Mouse (Mus musculus) gastrocnemius, postnatal 25 days (tissue): ENCODE measurements around the gene Nxpe4. TPM values are rescaled to one million over a fixed set of nuclear protein-coding genes. Genes with fewer than 3 reads are reported as not detected.
"Not testable (repeated sequence)": the region's sequence is repeated elsewhere in the genome, so short reads cannot be mapped to it uniquely, and the experiment has no call there.

ENCODE experiments used
- DNase-seq: peaks from one replicate; pipeline ENCODE4 v3.0.0; 2022
- long read RNA-seq, 2 experiments: library from polyadenylated mRNA; stranded (forward); transcript quantifications; one replicate each; pipeline ENCODE4 v2.0.0; 2021
- total RNA-seq, 2 experiments: library from RNA; stranded (reverse); gene quantifications; 1 replicate in 1 of 2; 2 replicates in 1 of 2; pipeline ENCODE4 v1.2.3; 2021

The Nxpe4 gene
- total RNA-seq = 1 to 10 TPM; 2.9 to 3.1 TPM
- long read RNA-seq, experiment 1, partial matches to known transcripts = 0 of 6 reads
- long read RNA-seq, experiment 1, other reads (novel, unspliced or antisense) = 6 of 6 reads
- long read RNA-seq, experiment 2, partial matches to known transcripts = 1 of 7 reads
- long read RNA-seq, experiment 2, other reads (novel, unspliced or antisense) = 6 of 7 reads

DNA sequence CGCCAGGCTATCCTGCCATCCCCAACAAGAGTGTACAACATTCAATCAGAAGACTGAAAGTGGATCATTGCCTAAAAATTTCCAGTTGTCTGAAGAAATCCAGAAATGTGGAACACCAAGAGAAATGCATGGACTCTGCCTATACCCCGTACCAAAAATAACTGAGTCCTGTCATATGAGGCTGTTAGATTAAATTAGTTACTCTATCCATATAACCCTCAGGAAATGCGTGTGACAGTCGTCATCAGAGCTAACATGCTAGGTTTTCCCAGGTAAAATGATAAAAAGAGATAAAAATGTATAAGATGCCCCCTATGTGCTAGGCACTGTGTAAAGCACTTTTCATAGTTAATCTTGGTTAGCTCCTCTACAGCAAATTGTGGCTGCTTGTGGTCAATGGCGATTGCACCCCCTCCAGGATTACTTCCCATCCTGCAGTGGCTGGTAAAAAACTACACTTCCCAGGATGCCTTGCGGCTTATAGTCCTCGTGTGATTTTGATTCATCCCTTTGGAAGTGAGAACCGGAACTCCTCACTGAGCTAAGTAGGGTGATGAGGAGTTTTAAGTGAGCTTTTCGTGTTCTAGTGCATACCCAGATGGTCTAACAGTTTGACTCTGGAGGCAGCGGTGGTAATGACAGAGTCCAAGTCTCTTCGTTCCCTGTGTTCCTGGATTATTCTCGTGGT is at the start of gene Nxpe4:
Gene Nxpe4, plus strand, starts transcription at position 519 of the 688 bp plus-strand sequence.
- peak; percentile 26 for DNase-seq

DNA sequence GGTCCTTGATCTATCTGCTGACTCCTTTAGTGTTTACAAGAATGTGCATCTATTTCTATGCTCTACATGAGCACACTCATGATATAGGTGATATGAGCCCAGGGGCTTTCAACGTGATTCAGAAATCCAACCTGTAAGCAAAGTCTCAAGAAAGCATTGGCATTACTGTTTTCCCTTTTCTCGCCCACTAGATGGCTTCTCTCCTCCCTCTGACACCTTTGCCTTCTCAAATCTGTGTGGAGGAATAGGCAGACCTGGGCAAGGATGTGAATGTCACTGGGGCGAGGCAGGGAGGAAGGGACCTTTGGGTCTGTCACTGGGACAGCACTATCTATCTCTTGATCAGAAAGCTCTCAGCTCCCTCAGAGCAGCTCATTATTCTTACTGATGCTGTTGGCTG is 35.0 kb upstream of the Nxpe4 start:
- no peak for DNase-seq

DNA sequence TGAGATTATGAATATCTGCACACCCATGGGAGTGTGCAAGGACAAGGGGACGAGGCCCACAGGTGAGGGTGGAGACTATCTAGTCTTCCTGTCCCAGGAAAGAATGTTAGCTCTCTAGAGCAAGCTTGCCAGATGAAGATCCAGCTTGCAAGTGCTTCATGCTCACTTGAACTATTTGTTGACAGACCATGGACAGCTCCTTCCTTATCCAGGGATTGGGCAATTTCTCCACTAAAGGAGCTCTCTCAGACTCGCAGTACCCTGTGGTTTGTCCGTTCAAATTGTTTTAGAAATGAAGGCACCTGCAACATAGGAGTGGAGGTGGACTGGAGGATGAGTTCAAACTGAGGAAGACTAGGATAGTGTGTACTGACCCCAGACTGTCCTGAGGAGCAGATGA is 24.3 kb upstream of the Nxpe4 start:
- DNase-seq = no peak

DNA sequence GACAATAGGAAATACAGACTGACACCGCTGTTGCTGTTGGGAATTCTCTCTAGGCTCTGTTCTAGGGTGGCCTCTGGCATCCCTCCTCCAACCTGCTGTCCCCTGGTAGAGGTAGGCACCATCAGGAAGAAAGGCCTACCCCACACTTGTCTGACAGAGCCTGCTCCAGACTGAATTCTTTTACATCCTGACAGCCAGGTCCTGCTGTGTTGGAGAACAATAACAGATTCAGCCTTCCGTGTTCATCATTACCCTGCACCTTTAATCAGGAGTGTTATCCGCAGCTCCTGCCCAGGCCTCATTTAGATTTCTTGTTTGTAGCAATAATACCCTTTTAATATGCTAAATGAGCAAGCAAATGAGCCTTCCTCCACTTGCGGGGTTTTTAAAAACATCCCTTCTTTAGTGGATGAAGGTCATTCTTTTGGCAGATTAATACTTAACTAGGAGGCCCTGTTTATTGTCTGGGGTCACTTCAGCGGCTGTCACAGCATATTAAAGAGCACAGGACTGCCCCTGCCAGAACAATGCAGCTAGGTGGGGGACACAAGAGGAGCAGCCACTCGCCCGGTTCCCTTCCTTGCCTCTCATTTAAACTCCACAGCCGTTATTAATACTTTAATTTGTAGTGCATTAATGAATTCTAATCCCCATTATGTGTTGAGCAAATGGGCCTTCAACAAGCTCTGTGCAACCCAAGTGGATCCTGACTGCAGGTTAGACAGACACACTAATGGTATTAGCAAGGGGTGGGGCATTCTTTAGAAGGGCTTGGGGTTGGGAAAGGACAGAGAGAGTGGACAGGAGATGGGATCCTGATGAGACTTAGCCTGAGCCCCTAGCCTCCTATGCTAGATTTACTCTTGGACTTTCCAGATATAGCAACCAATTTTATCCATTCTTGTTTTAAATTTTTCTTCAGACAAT is 21.1 kb upstream of the Nxpe4 start:
- no peak for DNase-seq

- DNase-seq = no peak
These were observed 19.2 kb upstream of the Nxpe4 start for GRCm38 (mm10) chr9:48142646-48143045.

DNA sequence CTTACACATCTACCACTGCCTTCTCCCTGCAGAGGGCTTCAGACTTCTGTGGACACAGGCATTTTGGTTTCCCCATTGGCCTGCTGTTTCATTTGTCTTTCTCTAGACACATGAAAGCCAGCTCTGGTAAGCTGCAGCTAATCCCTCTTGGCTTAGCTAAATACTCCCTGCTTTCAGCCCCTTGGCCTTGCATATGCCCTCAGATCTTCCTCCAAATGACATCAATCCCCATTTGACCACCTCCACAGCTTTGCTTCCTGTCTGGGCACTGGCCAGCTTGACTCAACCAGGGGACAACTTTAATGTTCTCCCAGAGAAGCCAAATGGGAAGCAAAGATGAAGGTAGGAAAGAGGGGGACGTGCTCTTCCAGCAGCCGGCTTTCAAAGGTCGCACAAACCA is 15.1 kb upstream of the Nxpe4 start:
- DNase-seq = no peak

- DNase-seq = not testable (repeated sequence)
These were observed 4.7 kb downstream of the Nxpe4 start for GRCm38 (mm10) chr9:48166531-48166930.

- no peak for DNase-seq
These were observed 14.9 kb downstream of the Nxpe4 start for GRCm38 (mm10) chr9:48176764-48177163.

- DNase-seq = no peak
These were observed 19.5 kb downstream of the Nxpe4 start for GRCm38 (mm10) chr9:48181300-48181699.

DNA sequence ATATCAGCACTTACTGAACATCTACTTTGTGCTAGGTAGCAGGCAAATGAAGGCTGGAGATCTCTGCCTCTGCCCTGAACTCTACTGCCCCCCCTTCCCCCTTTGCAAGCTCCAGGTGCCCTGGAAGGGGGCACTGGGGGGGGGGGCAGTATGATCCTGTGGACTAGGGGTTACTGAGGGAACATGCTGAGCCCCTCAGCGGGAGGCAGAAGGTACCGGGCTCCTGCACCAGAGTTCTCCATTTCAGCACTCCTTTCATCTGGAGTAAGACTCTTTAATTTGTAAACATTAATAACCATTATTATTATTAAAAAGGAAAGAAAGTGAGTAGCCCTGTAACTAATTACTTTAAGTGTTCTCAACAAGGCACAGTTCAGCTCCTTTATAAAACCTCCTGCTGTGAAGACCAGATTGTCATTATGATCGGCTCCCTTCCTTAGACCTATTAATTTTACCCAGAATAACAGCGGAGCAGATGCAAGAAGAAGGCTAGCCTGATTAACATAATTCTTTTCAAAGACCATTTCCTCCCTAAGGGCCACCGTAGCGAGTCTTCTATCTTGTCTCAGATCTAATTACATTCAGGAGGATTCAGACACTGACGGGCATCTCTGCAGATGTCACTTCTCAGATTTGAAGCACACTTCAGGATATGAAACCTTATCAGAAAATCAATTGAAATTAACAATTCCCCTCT is 21.0 kb downstream of the Nxpe4 start:
- DNase-seq = no peak

- peak; percentile 51 for DNase-seq
These were observed 22.5 kb downstream of the Nxpe4 start for GRCm38 (mm10) chr9:48184319-48184718.

DNA sequence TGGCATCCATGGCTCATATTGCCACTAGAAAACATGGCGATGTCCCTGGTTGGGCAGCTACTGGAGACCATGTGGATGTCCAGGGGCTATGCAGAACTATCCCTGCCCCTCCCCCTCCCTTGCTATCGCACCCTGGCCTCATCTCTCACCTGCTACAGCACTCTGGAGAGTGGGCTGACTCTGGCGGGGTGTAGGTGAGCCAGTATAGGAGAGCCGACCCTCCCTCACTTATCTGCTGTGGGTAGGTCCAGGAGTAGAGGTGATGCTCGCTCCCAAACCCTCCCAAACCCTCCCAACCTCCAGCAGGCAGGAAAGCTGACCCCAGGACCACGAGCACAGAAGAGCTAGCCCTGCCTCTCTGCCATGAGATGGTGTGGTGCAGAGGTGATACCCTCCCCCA is 27.0 kb downstream of the Nxpe4 start:
- DNase-seq = no peak

DNA sequence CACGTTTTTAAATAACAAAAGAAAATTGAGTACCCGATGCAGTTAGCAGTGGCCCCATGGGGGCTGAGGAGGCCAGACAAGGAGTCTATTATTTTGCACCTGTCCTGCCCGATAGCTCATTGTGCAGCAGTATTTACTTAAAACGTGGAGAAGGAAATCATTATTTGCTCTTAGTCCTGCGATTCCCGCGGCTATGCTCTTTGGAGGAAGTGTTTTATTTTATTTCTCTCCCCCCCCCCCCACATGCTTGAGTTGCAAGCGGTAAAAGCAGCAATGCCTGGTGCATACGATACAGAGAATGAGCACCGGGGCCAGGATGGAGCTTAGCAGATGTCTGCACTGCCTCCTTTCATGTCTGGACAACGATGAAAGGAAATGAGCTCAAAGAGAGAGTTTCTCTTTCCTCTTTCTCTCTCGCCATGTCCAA is 35.6 kb downstream of the Nxpe4 start:
- no peak for DNase-seq

DNA sequence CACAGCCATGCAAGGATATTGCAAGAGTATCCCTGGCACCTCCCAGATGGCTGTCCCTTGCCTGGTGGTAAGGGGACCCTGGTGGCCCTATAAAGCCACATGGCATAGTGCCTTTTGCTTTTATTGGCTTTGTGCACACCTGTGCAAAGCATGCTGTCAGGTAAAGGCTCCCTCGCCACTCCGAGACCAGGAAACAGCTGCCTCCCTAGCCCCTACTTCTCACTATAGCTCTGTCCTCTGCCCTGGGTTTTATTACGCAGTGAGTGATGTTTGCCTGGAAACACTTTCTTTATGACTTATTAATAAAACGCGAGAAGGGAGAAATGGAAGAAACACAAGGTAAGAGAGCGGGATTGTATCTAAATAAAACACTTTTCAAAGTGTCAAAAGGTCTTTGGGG is 49.1 kb downstream of the Nxpe4 start:
- no peak for DNase-seq

DNA sequence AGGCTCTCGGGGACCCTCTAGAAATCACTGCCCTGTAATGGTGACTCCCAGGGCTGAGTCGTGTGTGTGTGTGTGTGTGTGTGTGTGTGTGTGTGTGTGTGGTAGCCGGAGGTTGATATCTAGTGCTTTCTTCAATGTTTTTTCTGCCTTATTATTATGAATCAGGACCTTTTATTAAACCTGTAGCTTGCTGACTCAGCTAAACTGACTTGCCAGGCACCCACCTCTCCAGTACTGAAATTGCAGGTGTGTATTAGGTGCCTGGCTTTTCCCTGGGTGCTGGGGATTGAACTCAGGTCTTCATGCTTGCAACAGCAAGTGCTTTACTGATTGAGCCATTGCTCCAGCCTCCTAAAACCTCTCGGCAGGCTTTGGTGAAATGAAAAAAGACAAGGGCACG is 50.1 kb downstream of the Nxpe4 start:
- DNase-seq = no peak

- DNase-seq = no peak
These were observed 52.9 kb downstream of the Nxpe4 start for GRCm38 (mm10) chr9:48214751-48215150.

GRCm38 (mm10) chr9:48216091-48217001 is 54.5 kb downstream of the Nxpe4 start:
- no peak for DNase-seq

GRCm38 (mm10) chr9:48230706-48231105 is 68.9 kb downstream of the Nxpe4 start:
- no peak for DNase-seq

DNA sequence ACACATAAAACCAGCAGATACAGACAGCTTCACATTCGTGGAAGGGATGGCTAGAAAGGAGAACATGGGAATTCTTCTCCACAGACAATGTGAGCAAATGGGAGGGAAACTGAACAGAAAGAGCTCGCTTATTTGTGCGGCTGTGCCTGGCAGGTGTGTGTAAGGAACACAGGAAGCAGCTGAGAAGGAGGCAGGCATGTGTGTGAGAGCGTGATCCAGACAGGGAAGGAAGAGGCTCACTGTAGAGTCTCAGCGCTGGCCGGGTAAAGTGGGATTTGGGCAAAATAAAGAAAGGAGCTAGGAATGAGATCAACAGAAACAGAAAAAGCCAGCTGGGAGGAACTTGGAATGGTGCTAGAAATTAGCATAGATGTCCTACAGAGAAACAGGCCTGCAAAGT is 74.6 kb downstream of the Nxpe4 start:
- DNase-seq = no peak

GRCm38 (mm10) chr9:48238153-48238755 is 76.4 kb downstream of the Nxpe4 start:
- no peak for DNase-seq

- no peak for DNase-seq
These were observed 77.6 kb downstream of the Nxpe4 start for GRCm38 (mm10) chr9:48239461-48239860.
